In the genomic region with DNA sequence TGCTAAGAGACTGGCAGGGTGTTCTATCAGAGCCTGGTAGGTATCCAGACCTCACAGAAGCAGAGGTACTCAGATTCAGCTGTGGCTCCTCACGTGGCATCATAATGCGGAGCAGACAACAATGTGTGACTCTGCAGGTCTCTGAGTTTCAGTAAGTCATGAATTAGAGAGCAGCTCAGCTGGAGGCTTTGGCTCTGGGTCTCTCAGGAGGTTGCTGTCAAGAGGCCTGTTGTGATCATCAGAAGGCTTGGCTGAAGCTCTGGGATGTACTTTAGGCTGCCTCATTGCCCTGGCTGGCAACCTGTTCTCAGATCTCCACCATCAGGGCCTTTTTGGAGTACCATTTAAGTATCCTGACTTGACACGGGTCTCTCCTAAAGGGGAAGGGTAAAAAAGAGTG, we compare ENCODE assay signal across 22 mouse cellular contexts.
DNase-seq lines count a peak whose midpoint lies in the region; ATAC-seq and TF ChIP-seq lines count a peak whose summit lies in the region.
"Had no signal": no experiment of that assay in that cellular context is flagged by ENCODE, and none has a peak within 500 bp of the region (broad histone marks: within the 10 kb centered on the region; RNA-seq: fewer than 3 reads in every experiment).

No protein-coding gene starts in this region.

- DNase-seq in cerebellum, postnatal 4 days (ENCODE audit: low spot score in 2 of 2) = no peak
- peak; percentile 7 for DNase-seq in Muller cell, postnatal 12 days (ENCODE audit: inconsistent ontology term)
- DNase-seq in cerebellum, adult 18-20 months = peak; percentile 51 to 64
- DNase-seq in cerebellum, adult 9-11 months = peak; percentile 77
- no peak for DNase-seq in lung, postnatal 0 days (ENCODE audit: low spot score)
- DNase-seq in lung, postnatal 4 days = no peak
- DNase-seq in retina, postnatal 1 day = no peak
- DNase-seq: adrenal gland, postnatal 25 days; B cell, adult 2 months; forebrain, postnatal 0 days; gastrocnemius, postnatal 36 days; heart, postnatal 10 days; heart, postnatal 4 days; kidney, adult 11 months had no signal

- no peaks in the 10 kb centered on the region for H3K4me1 ChIP-seq in lung, postnatal 0 days (ENCODE audit: insufficient read depth, low read depth, low read length)
- H3K4me1 ChIP-seq: embryonic facial prominence, embryonic 10.5 days; forebrain, embryonic 13.5 days; heart, embryonic 10.5 days; hindbrain, embryonic 12.5 days had no signal

- no peaks in the 10 kb centered on the region for H3K27me3 ChIP-seq in lung, postnatal 0 days (replicated peaks; ENCODE audit: insufficient read depth, low read length)
- H3K27me3 ChIP-seq: forebrain, embryonic 13.5 days; hindbrain, embryonic 12.5 days had no signal

- TF ChIP-seq EP300 in lung, postnatal 0 days (IDR thresholded peaks at IDR 0.05) = no peak

- 65% methylated on average over 3 of the region's 3 CpGs for WGBS in lung, postnatal 0 days

- no peaks in the 10 kb centered on the region for H3K9me3 ChIP-seq in lung, postnatal 0 days (ENCODE audit: low read length)
- H3K9me3 ChIP-seq: embryonic facial prominence, embryonic 10.5 days; heart, embryonic 10.5 days; hindbrain, embryonic 12.5 days had no signal

- H3K4me2 ChIP-seq in lung, postnatal 0 days (replicated peaks; ENCODE audit: low read depth, low read length) = no peak overlapping the region
- H3K4me2 ChIP-seq: forebrain, embryonic 13.5 days; hindbrain, embryonic 12.5 days had no signal

- no peak overlapping the region for H3K9ac ChIP-seq in lung, postnatal 0 days (replicated peaks; ENCODE audit: low read depth)
- H3K9ac ChIP-seq: forebrain, embryonic 13.5 days; forebrain, postnatal 0 days; hindbrain, embryonic 12.5 days had no signal

- H3K4me3 ChIP-seq in lung, postnatal 0 days (ENCODE audit: low read depth, low read length) = no peak overlapping the region
- H3K4me3 ChIP-seq: embryonic facial prominence, embryonic 10.5 days; forebrain, embryonic 13.5 days; heart, embryonic 10.5 days; hindbrain, embryonic 12.5 days had no signal

- H3K36me3 ChIP-seq in lung, postnatal 0 days (ENCODE audit: insufficient read depth, low read length) = no peaks in the 10 kb centered on the region
- H3K36me3 ChIP-seq: embryonic facial prominence, embryonic 10.5 days; G1E; heart, embryonic 10.5 days; hindbrain, embryonic 12.5 days had no signal

- H3K27ac ChIP-seq in lung, postnatal 0 days (ENCODE audit: low read length) = no peak overlapping the region
- H3K27ac ChIP-seq: embryonic facial prominence, embryonic 10.5 days; forebrain, embryonic 13.5 days; heart, embryonic 10.5 days; hindbrain, embryonic 12.5 days; hindbrain, postnatal 0 days had no signal

- peak; percentile 49; the same call in 1 of the 2 replicates for ATAC-seq in cerebellum, adult (ENCODE audit: insufficient number of reproducible peaks, low FRiP score, low TSS enrichment)
- ATAC-seq in lung, postnatal 0 days = no peak
- ATAC-seq: CD4-positive, CD25-positive, alpha-beta regulatory T cell, adult 4 months; forebrain, embryonic 13.5 days; forebrain, postnatal 0 days; hindbrain, postnatal 0 days had no signal

- TF ChIP-seq CTCF in lung, postnatal 0 days (IDR thresholded peaks at IDR 0.05) = no peak

Comparison
In these comparisons a context has a peak if more than half of its experiments do, and no peak if none do; other contexts are left out.
1. DNase-seq: peak in Muller cell, postnatal 12 days (single experiment), cerebellum, adult 18-20 months (2 of 2) and cerebellum, adult 9-11 months (single experiment); none in cerebellum, postnatal 4 days (0 of 2), lung, postnatal 0 days (single experiment), lung, postnatal 4 days (0 of 2) and retina, postnatal 1 day (single experiment).